Mouse (Mus musculus): Measurements from ENCODE around the gene Ube2n.

Gene Ube2n

GRCm38 (mm10) chr10:95514656-95515292 lies at the start of gene Ube2n:
Gene Ube2n (plus strand): TSS chr10:95515145.
- DNase-seq (ENCODE audit: low spot score in 2 of 2) = peak; percentile 90 to 98

- DNase-seq (ENCODE audit: low spot score in 2 of 2) = no peak
These were observed 49.5 kb upstream of the Ube2n start for GRCm38 (mm10) chr10:95465485-95465896.

- no peak for DNase-seq (ENCODE audit: low spot score in 2 of 2)
These were observed 46.1 kb upstream of the Ube2n start for GRCm38 (mm10) chr10:95468894-95469293.

- DNase-seq (ENCODE audit: low spot score in 2 of 2) = no peak
These were observed 43.8 kb upstream of the Ube2n start for GRCm38 (mm10) chr10:95471186-95471585.

GRCm38 (mm10) chr10:95471889-95472547 lies 42.9 kb upstream of the Ube2n start:
- DNase-seq (ENCODE audit: low spot score in 2 of 2) = no peak

GRCm38 (mm10) chr10:95475923-95476322 lies 39.0 kb upstream of the Ube2n start:
- peak; percentile 65 to 73 for DNase-seq (ENCODE audit: low spot score in 2 of 2)

- DNase-seq (ENCODE audit: low spot score in 2 of 2) = no peak
These were observed 37.4 kb upstream of the Ube2n start for GRCm38 (mm10) chr10:95477516-95477915.

GRCm38 (mm10) chr10:95489653-95490052 lies 25.3 kb upstream of the Ube2n start:
- DNase-seq (ENCODE audit: low spot score in 2 of 2) = no peak

- no peak for DNase-seq (ENCODE audit: low spot score in 2 of 2)
These were observed 20.7 kb upstream of the Ube2n start for GRCm38 (mm10) chr10:95494268-95494667.

- no peak for DNase-seq (ENCODE audit: low spot score in 2 of 2)
These were observed 13.9 kb upstream of the Ube2n start for GRCm38 (mm10) chr10:95501033-95501432.

- DNase-seq (ENCODE audit: low spot score in 2 of 2) = peak; percentile 75 to 79
These were observed 13.4 kb upstream of the Ube2n start, which contains the start of gene Mrpl42 for GRCm38 (mm10) chr10:95501463-95502081. Gene Mrpl42 (minus strand): TSS chr10:95501940.

GRCm38 (mm10) chr10:95503443-95504235 lies 11.3 kb upstream of the Ube2n start:
- no peak for DNase-seq (ENCODE audit: low spot score in 2 of 2)

GRCm38 (mm10) chr10:95504341-95504740 lies 10.6 kb upstream of the Ube2n start:
- DNase-seq (ENCODE audit: low spot score in 2 of 2) = no peak

GRCm38 (mm10) chr10:95508126-95508525 lies 6.8 kb upstream of the Ube2n start:
- DNase-seq (ENCODE audit: low spot score in 2 of 2) = no peak

GRCm38 (mm10) chr10:95508793-95509192 lies 6.2 kb upstream of the Ube2n start:
- DNase-seq (ENCODE audit: low spot score in 2 of 2) = no peak

- no peak for DNase-seq (ENCODE audit: low spot score in 2 of 2)
These were observed 5.7 kb upstream of the Ube2n start for GRCm38 (mm10) chr10:95509263-95509662.

GRCm38 (mm10) chr10:95512635-95513034 lies 2.3 kb upstream of the Ube2n start:
- DNase-seq (ENCODE audit: low spot score in 2 of 2) = no peak

GRCm38 (mm10) chr10:95513768-95514556 lies 983 bp upstream of the Ube2n start:
- DNase-seq (ENCODE audit: low spot score in 2 of 2) = no peak

GRCm38 (mm10) chr10:95515293-95515931 lies 467 bp downstream of the Ube2n start:
- peak; percentile 20 to 53 for DNase-seq (ENCODE audit: low spot score in 2 of 2)

GRCm38 (mm10) chr10:95517656-95518055 lies 2.7 kb downstream of the Ube2n start:
- no peak for DNase-seq (ENCODE audit: low spot score in 2 of 2)
